Mouse (Mus musculus) spleen, adult 2 months (tissue): ENCODE results near the gene Ankrd39.

Source experiments
- CTCF ChIP-seq: fragments of 200-500 bp; IDR thresholded peaks from 2 replicates; pipeline ENCODE4 v1.5.1; 2011; ENCODE audit warnings: mild to moderate bottlenecking, inconsistent platforms; ENCODE audit not compliant: insufficient read depth, insufficient read length, insufficient replicate concordance; ENCODE audit errors: extremely low read depth
- POLR2A ChIP-seq: fragments of 200-500 bp; IDR thresholded peaks from 2 replicates; pipeline ENCODE4 v1.6.1; 2011; ENCODE audit warnings: low read depth, low read length, inconsistent platforms

DNA sequence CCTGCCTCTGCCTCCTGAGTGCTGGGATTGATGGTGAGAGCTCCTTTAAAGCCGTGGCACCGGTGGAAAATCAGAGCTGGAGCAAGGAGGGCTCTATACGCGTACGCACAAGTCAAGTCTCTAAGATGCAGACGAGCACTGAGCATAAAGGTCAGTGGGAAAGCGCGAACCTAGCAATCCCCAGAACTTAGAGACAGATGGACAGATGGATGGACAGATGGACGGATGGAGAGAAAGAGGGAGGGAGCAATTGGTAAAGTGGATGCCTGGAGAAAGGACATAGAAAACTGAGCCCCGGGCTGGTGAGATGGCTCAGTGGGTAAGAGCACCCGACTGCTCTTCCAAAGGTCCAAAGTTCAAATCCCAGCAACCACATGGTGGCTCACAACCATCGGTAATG, 6.4 kb downstream of the Ankrd39 start:
- no peak for TF ChIP-seq CTCF
- TF ChIP-seq POLR2A = no peak
